Mouse (Mus musculus): ENCODE measurements around the gene Sash3. TPM values are rescaled to one million over a fixed set of nuclear protein-coding genes. Genes with fewer than 3 reads are reported as not detected.

The Sash3 gene
- 1.4 and 1.5 TPM in 2 replicates for polyA plus RNA-seq (2014; fragmentation: Nextera tagmentation; extraction: Ambion mirVana)

DNA sequence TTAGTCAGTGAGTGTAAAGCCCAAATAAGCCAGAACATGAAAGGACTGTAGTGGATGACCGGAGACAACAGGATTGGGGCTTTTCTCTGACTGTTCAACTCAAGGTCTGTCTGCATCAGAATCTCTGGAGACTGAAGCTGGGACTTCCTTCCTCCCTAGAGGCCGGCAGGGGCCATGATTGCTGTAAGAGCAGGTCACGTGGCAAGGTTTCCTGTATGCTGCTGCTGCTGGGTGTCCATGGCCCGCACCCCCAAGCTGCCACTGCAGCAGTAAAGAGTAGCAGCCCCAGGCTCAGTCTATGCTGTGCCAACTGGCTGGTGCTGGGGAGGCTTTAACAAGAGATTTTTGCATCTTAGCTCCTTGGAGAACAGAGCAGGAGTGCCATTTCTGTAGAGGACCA lies at the start of gene Sash3:
Gene Sash3 (plus strand): TSS at position 175 of the 400 bp plus-strand sequence.
- Histone ChIP-seq H3K27ac (ENCODE audit: low read depth, low read length) (no peak within 1 kb of the TSS), H3K27me3 (ENCODE audit: control insufficient read depth, insufficient read depth, low read length) (no peaks in the 10 kb centered on the region), H3K9ac (ENCODE audit: low read depth, low read length) (no peak within 1 kb of the TSS), H3K36me3 (ENCODE audit: control insufficient read depth, insufficient read depth, low read length) (no peaks in the 10 kb centered on the region), H3K4me3 (ENCODE audit: low read depth, low read length) (no peak within 1 kb of the TSS), H3K9me3 (ENCODE audit: control insufficient read depth, low read length) (no peaks in the 10 kb centered on the region), H3K4me1 (replicated peaks; ENCODE audit: control insufficient read depth, insufficient read depth, low read length) (no peaks in the 10 kb centered on the region), H3K4me2 (replicated peaks; ENCODE audit: low read depth, low read length) (no peak within 1 kb of the TSS)
- 96% methylated on average over 4 of the region's 4 CpGs for WGBS
- no peak for DNase-seq (ENCODE audit: low spot score)
- no peak for ATAC-seq (ENCODE audit: low FRiP score)

DNA sequence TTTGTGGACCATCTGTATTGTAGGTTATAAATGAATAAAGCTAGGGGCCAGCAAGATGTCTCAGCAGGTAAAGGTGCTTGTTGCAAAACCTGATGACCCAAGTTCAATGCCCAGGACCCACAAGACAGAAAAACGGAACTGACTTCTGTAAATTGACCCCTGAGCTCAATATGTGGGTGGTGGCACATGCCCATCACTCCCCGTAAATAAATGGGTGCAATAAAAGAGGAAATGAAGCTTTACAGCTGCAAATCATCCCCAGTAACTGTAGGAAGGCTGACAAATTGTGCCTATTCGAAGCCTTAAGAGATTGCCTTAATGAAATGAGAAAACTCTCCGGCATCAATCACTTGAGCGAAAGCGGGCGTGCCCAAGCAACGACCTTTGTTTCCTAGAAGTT lies 49.7 kb upstream of the Sash3 start:
- Histone ChIP-seq H3K27me3 (ENCODE audit: control insufficient read depth, insufficient read depth, low read length) (no peaks in the 10 kb centered on the region), H3K4me1 (replicated peaks; ENCODE audit: control insufficient read depth, insufficient read depth, low read length) (no peaks in the 10 kb centered on the region), H3K4me2 (replicated peaks; ENCODE audit: low read depth, low read length) (no peak overlapping the region), H3K4me3 (ENCODE audit: low read depth, low read length) (no peak overlapping the region), H3K27ac (ENCODE audit: low read depth, low read length) (no peak overlapping the region), H3K9ac (ENCODE audit: low read depth, low read length) (no peak overlapping the region), H3K36me3 (ENCODE audit: control insufficient read depth, insufficient read depth, low read length) (no peaks in the 10 kb centered on the region), H3K9me3 (ENCODE audit: control insufficient read depth, low read length) (no peaks in the 10 kb centered on the region)
- no peak for ATAC-seq (ENCODE audit: low FRiP score)
- 68% methylated on average over 8 of the region's 8 CpGs for WGBS
- DNase-seq (ENCODE audit: low spot score) = no peak

- H3K9me3 ChIP-seq (ENCODE audit: control insufficient read depth, low read length) = no peaks in the 10 kb centered on the region
Observed at GRCm38 (mm10) chrX:48098470-48099129, 47.6 kb upstream of the Sash3 start.

DNA sequence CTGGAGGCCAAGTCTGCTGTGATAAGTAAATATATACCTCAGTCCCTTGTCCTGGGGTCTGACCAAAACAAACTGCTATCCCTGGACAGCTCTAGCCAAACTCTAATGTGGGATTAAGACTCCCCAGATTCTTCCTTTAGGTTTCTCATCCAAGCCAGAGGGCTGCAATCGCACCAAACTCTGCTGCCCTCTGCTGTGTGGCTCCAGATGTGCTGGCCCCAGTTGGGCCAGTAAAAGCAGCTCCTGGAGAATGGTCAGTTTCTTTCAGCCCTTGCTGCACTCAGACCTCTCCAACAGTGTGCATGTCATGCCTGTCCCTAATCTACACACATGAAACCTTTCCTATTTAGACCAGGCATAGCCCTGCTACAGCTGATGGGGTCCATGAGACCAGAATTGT lies 46.4 kb upstream of the Sash3 start:
- Histone ChIP-seq H3K27ac (ENCODE audit: low read depth, low read length) (no peak overlapping the region), H3K4me3 (ENCODE audit: low read depth, low read length) (no peak overlapping the region), H3K9ac (ENCODE audit: low read depth, low read length) (no peak overlapping the region), H3K9me3 (ENCODE audit: control insufficient read depth, low read length) (no peaks in the 10 kb centered on the region), H3K4me2 (replicated peaks; ENCODE audit: low read depth, low read length) (no peak overlapping the region), H3K36me3 (ENCODE audit: control insufficient read depth, insufficient read depth, low read length) (no peaks in the 10 kb centered on the region), H3K27me3 (ENCODE audit: control insufficient read depth, insufficient read depth, low read length) (no peaks in the 10 kb centered on the region), H3K4me1 (replicated peaks; ENCODE audit: control insufficient read depth, insufficient read depth, low read length) (no peaks in the 10 kb centered on the region)
- ATAC-seq (ENCODE audit: low FRiP score) = no peak
- 38% methylated on average over 1 of the region's 1 CpGs for WGBS
- DNase-seq (ENCODE audit: low spot score) = peak; percentile 10

More at GRCm38 (mm10) chrX:48098470-48099129, 47.6 kb upstream of the Sash3 start:
- ATAC-seq (ENCODE audit: low FRiP score) (no peak), DNase-seq (ENCODE audit: low spot score) (no peak)
- no peak overlapping the region for H3K9ac ChIP-seq (ENCODE audit: low read depth, low read length)
- H3K4me1 ChIP-seq (replicated peaks; ENCODE audit: control insufficient read depth, insufficient read depth, low read length) = no peaks in the 10 kb centered on the region
- H3K4me2 ChIP-seq (replicated peaks; ENCODE audit: low read depth, low read length) = no peak overlapping the region
- 83% methylated on average over 9 of the region's 9 CpGs for WGBS
- H3K36me3 ChIP-seq (ENCODE audit: control insufficient read depth, insufficient read depth, low read length) = no peaks in the 10 kb centered on the region
- H3K27ac ChIP-seq (ENCODE audit: low read depth, low read length) = no peak overlapping the region
- no peak overlapping the region for H3K4me3 ChIP-seq (ENCODE audit: low read depth, low read length)
- H3K27me3 ChIP-seq (ENCODE audit: control insufficient read depth, insufficient read depth, low read length) = no peaks in the 10 kb centered on the region

DNA sequence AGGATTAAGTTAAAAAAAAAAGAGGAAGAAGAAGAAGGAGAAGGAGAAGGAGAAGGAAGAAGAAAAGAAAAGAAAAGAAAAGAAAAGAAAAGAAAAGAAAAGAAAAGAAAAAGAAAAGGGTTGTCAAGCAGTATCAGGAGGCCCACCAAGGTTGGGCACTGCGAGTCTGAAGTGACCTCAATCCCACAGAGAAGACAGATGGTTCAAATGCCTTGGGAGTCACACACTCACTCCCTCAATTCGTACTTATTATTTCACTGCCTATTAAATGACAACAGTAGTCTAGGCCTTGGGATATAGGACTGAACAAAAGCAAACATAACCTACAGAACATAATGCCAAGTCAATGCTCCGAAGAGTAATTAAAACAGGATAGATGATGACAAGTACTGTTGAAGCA lies 43.0 kb upstream of the Sash3 start:
- H3K36me3 ChIP-seq (ENCODE audit: control insufficient read depth, insufficient read depth, low read length) = no peaks in the 10 kb centered on the region
- no peak overlapping the region for H3K27ac ChIP-seq (ENCODE audit: low read depth, low read length)
- H3K4me3 ChIP-seq (ENCODE audit: low read depth, low read length) = no peak overlapping the region
- no peaks in the 10 kb centered on the region for H3K27me3 ChIP-seq (ENCODE audit: control insufficient read depth, insufficient read depth, low read length)
- no peak overlapping the region for H3K4me2 ChIP-seq (replicated peaks; ENCODE audit: low read depth, low read length)
- ATAC-seq (ENCODE audit: low FRiP score) (no peak), DNase-seq (ENCODE audit: low spot score) (no peak)
- H3K9ac ChIP-seq (ENCODE audit: low read depth, low read length) = no peak overlapping the region
- 87% methylated on average over 3 of the region's 3 CpGs for WGBS
- no peaks in the 10 kb centered on the region for H3K9me3 ChIP-seq (ENCODE audit: control insufficient read depth, low read length)
- H3K4me1 ChIP-seq (replicated peaks; ENCODE audit: control insufficient read depth, insufficient read depth, low read length) = no peaks in the 10 kb centered on the region

DNA sequence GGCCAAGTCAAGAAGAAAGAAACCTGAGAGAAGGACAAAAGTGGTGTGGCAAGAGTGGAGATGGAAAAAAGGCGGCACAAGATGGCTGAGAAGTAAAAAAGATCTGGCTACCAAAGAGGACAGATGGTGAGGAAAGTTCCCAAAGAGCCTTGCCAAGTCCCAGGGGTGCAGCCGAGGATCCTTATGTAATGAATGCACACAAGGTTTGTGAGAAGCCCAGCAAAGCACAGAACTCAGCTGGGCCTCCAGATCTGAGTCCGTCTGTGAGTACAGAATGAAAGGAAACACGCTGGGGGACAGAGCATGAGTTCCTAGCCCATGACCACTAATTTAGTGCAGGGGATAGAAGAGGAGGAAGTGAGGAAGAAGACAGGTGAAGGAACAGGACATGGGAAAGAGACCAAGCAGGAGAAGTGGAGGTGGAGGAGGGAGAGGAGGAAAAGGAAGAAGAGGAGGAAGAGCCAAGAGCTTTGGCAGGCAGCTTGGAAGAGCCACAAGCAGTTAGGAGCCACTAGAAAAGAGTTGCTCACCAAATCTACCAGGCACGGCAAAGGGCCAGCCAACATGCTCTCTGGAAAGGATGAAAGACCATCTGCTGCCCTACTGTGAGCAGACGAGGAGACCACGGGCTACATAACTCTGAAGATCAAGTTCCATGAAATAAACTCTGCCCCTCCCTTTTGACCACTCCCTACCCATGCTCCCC lies 41.3 kb upstream of the Sash3 start:
- Histone ChIP-seq H3K4me2 (replicated peaks; ENCODE audit: low read depth, low read length) (no peak overlapping the region), H3K36me3 (ENCODE audit: control insufficient read depth, insufficient read depth, low read length) (no peaks in the 10 kb centered on the region), H3K9ac (ENCODE audit: low read depth, low read length) (no peak overlapping the region), H3K27ac (ENCODE audit: low read depth, low read length) (no peak overlapping the region), H3K27me3 (ENCODE audit: control insufficient read depth, insufficient read depth, low read length) (no peaks in the 10 kb centered on the region), H3K9me3 (ENCODE audit: control insufficient read depth, low read length) (no peaks in the 10 kb centered on the region), H3K4me1 (replicated peaks; ENCODE audit: control insufficient read depth, insufficient read depth, low read length) (no peaks in the 10 kb centered on the region), H3K4me3 (ENCODE audit: low read depth, low read length) (no peak overlapping the region)
- DNase-seq (ENCODE audit: low spot score) (no peak), ATAC-seq (ENCODE audit: low FRiP score) (no peak)
- WGBS = 79% methylated on average over 7 of the region's 7 CpGs

DNA sequence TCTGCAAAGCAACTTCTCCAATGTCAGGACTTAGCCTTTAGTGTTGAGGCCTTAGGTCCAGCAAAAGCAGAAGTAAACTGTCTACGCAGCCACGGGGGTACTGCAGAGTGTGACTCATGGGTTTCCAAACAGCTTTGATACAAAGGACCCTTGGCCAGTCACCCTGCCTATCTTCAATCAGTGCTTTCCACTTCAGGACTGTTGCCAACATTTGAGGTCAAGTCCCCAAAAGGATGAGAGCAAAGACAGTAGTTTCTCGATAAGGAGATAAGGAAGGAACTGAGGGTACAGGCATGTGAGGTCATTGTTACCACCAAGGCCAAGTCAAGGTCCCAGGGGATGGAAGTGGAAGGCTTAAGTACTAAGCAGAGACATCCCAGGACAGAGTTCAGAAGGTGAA lies 40.0 kb upstream of the Sash3 start:
- Histone ChIP-seq H3K36me3 (ENCODE audit: control insufficient read depth, insufficient read depth, low read length) (no peaks in the 10 kb centered on the region), H3K27me3 (ENCODE audit: control insufficient read depth, insufficient read depth, low read length) (no peaks in the 10 kb centered on the region), H3K4me2 (replicated peaks; ENCODE audit: low read depth, low read length) (no peak overlapping the region), H3K9ac (ENCODE audit: low read depth, low read length) (no peak overlapping the region), H3K9me3 (ENCODE audit: control insufficient read depth, low read length) (no peaks in the 10 kb centered on the region), H3K27ac (ENCODE audit: low read depth, low read length) (no peak overlapping the region), H3K4me1 (replicated peaks; ENCODE audit: control insufficient read depth, insufficient read depth, low read length) (no peaks in the 10 kb centered on the region), H3K4me3 (ENCODE audit: low read depth, low read length) (no peak overlapping the region)
- WGBS = 92% methylated on average over 3 of the region's 3 CpGs
- no peak for ATAC-seq (ENCODE audit: low FRiP score)
- DNase-seq (ENCODE audit: low spot score) = no peak

DNA sequence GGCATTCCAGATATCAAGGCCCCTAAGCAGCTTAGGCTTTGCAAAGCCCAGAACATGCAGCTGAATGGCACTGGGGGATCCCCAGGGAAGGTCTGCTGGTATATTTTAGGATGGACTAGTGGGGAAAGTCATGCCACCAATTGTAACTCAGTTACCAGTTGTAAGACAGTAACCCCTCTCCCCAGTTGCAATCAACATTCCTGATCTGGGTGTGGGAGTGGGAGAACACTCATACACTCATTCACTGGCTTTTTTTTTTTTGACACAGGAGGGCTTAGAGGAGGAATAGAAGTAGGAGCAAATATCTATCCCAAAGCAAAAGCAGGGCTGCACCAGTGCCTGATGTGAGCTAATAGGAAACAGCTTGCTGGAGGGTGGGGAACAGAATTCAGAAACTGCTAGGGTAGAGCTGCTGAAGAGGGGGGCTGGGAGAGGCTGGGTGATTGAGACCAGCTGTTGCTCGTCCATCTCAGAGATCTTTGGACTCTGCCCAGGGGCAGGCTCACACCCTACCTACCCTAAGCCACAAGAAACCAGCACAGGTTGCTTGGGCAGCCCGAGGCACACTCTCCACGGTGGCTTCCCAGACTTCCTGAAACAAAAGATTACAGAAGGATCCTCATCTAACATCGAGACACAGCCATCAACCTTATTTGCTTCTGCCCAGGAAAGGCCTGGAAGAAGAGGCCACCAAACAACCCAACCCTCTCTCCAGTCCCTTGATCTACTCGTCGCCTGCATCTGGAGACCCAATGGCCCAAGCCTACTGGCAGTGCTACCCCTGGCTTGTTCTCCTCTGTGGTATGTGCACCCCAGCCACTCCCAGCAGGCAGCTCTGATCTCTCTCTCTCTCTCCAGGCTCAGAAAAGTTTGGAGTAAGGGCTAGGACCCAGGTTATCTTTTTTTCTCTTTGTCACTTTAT lies 37.6 kb upstream of the Sash3 start, which contains the start of gene Xpnpep2:
Gene Xpnpep2 (plus strand): TSS at position 332 of the 922 bp plus-strand sequence.
- ATAC-seq (ENCODE audit: low FRiP score) (no peak), DNase-seq (ENCODE audit: low spot score) (peak; percentile 1)
- Histone ChIP-seq H3K36me3 (ENCODE audit: control insufficient read depth, insufficient read depth, low read length) (no peaks in the 10 kb centered on the region), H3K4me2 (replicated peaks; ENCODE audit: low read depth, low read length) (no peak within 1 kb of the TSS), H3K9me3 (ENCODE audit: control insufficient read depth, low read length) (no peaks in the 10 kb centered on the region), H3K4me1 (replicated peaks; ENCODE audit: control insufficient read depth, insufficient read depth, low read length) (no peaks in the 10 kb centered on the region), H3K9ac (ENCODE audit: low read depth, low read length) (no peak within 1 kb of the TSS), H3K27me3 (ENCODE audit: control insufficient read depth, insufficient read depth, low read length) (no peaks in the 10 kb centered on the region), H3K4me3 (ENCODE audit: low read depth, low read length) (no peak within 1 kb of the TSS), H3K27ac (ENCODE audit: low read depth, low read length) (no peak within 1 kb of the TSS)
- WGBS = 59% methylated on average over 6 of the region's 6 CpGs
